Mouse (Mus musculus) cerebellum, postnatal 10 days (tissue): ENCODE measurements at regions not wholly inside any gene's neighbourhood (a gene's known extent, or its start where the extent isn't known, plus 50 kb on each side); places are given as distances from the start of the nearest gene placed in this dataset.

ENCODE experiments used
- DNase-seq, 2 experiments: peaks; one replicate each; pipeline ENCODE4 v3.0.0; 2021; ENCODE audit warnings: mixed read lengths in 2 of 2

GRCm38 (mm10) chrX:132452986-132453385, 1235.8 kb downstream of the Pcdh19 start:
- DNase-seq, result peak; percentile 17 to 28
